Mouse (Mus musculus) cerebellum, adult 9-11 months (tissue): Measurements from ENCODE around the gene Crebbp.
"Not testable (repeated sequence)": the region's sequence is repeated elsewhere in the genome, so short reads cannot be mapped to it uniquely, and the experiment has no call there.

Experiments
- DNase-seq: peaks from one replicate; pipeline ENCODE4 v3.0.0; 2022

Gene Crebbp

GRCm38 (mm10) chr16:4153121-4153520, 60.7 kb downstream of the Crebbp start:
- DNase-seq = no peak

- no peak for DNase-seq
Observed at GRCm38 (mm10) chr16:4138541-4138940, 75.3 kb downstream of the Crebbp start.

GRCm38 (mm10) chr16:4133754-4134153, 80.0 kb downstream of the Crebbp start:
- no peak for DNase-seq

GRCm38 (mm10) chr16:4128894-4129293, 84.9 kb downstream of the Crebbp start:
- no peak for DNase-seq

- no peak for DNase-seq
Observed at GRCm38 (mm10) chr16:4117072-4117471, 96.7 kb downstream of the Crebbp start.

- DNase-seq = no peak
Observed at GRCm38 (mm10) chr16:4100374-4100773, 113.4 kb downstream of the Crebbp start.

GRCm38 (mm10) chr16:4097521-4097920, 116.3 kb downstream of the Crebbp start:
- DNase-seq = peak; percentile 45

GRCm38 (mm10) chr16:4096898-4097297, 116.9 kb downstream of the Crebbp start:
- DNase-seq = no peak

GRCm38 (mm10) chr16:4096141-4096540, 117.7 kb downstream of the Crebbp start:
- no peak for DNase-seq

GRCm38 (mm10) chr16:4087214-4087913, 126.4 kb downstream of the Crebbp start:
- no peak for DNase-seq

- no peak for DNase-seq
Observed at GRCm38 (mm10) chr16:4085851-4086387, 127.9 kb downstream of the Crebbp start.

- no peak for DNase-seq
Observed at GRCm38 (mm10) chr16:4085051-4085450, 128.7 kb downstream of the Crebbp start.

- not testable (repeated sequence) for DNase-seq
Observed at GRCm38 (mm10) chr16:4080419-4080818, 133.4 kb downstream of the Crebbp start.

GRCm38 (mm10) chr16:4079656-4080055, 134.1 kb downstream of the Crebbp start:
- no peak for DNase-seq

GRCm38 (mm10) chr16:4078302-4078701, 135.5 kb downstream of the Crebbp start:
- not testable (repeated sequence) for DNase-seq

GRCm38 (mm10) chr16:4077384-4078061, 136.3 kb downstream of the Crebbp start, which contains the start of gene Trap1:
Gene Trap1, minus strand, starts transcription at chr16:4077827.
- DNase-seq = peak; percentile 92

- no peak for DNase-seq
Observed at GRCm38 (mm10) chr16:4074836-4075235, 139.0 kb downstream of the Crebbp start.

GRCm38 (mm10) chr16:4074297-4074696, 139.5 kb downstream of the Crebbp start:
- DNase-seq = no peak

GRCm38 (mm10) chr16:4068588-4068987, 145.2 kb downstream of the Crebbp start:
- DNase-seq = peak; percentile 25

- no peak for DNase-seq
Observed at GRCm38 (mm10) chr16:4064945-4065344, 148.9 kb downstream of the Crebbp start.

- DNase-seq = no peak
Observed at GRCm38 (mm10) chr16:4053811-4054210, 160.0 kb downstream of the Crebbp start.

GRCm38 (mm10) chr16:4052601-4053000, 161.2 kb downstream of the Crebbp start:
- no peak for DNase-seq

GRCm38 (mm10) chr16:4045524-4045923, 168.3 kb downstream of the Crebbp start:
- DNase-seq = no peak

- no peak for DNase-seq
Observed at GRCm38 (mm10) chr16:4044093-4044492, 169.7 kb downstream of the Crebbp start.
